Mouse (Mus musculus) ovary, postnatal 10 days (tissue): ENCODE data around the gene Il20ra.

Experiments used
- DNase-seq: peaks from one replicate; pipeline ENCODE4 v3.0.0; 2022; ENCODE audit warnings: low spot score

Il20ra gene

DNA sequence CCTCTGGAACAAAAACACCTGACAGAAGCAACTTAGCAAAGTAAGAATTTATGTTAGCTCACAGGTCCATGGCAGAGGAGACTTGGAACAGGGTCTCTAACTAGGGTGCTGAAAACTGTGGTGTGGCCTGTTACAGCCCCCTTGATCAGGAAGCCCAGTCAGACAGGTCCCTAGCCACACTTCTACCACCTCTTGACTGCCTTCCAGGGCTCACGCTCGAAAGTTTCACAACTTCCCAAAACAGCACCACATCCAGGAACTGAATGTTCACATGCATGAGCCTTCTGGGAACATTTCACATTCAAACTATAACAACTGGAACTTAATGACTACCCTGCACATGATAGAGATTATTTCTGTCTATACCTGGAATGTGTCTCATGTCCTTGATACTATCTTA lies 53.1 kb downstream of the Il20ra start:
- DNase-seq: no peak

GRCm38 (mm10) chr10:19779092-19779491 lies 66.7 kb downstream of the Il20ra start:
- DNase-seq: no peak

- DNase-seq: no peak
These were observed 69.0 kb downstream of the Il20ra start for GRCm38 (mm10) chr10:19781365-19781764.

DNA sequence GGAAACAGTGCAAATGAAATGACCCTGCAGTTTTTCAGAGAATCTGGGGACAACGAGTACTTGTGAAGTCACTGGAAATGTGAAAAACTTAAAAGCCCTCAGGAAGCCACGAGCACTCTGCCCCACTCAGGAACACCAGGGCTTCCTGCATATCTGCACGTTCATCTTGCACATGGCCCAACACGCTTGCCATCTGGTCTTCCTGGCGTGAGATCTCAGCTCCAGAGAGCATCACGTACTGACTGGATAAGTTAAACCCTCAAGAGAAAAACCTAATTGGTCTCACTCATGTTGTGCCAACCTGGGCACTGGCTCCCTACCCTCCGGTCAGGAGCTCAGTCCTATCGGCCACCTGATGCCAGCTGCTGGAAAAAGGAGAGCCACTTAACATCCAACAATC lies 82.6 kb downstream of the Il20ra start:
- DNase-seq: no peak

DNA sequence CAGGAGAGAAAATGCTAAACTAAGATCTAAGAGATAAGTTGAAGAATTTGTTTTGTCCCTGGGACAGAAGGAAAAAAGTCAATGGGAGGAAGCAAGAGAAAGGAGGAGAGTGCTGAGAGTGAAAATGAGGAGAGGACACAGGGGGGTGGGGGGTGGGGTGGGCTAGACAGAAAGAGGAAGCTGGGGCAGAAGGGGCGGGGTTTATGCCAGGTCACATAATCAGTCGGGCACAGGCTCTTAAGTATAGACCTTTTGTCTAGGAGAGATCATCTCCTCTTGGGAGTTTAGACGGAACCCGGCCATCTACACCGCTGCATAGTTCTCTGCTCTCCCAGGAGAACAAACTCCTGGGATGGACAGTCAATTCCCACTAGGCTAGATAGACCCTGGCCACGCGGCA lies 90.6 kb downstream of the Il20ra start:
- DNase-seq: no peak

GRCm38 (mm10) chr10:19804763-19805162 lies 92.4 kb downstream of the Il20ra start:
- DNase-seq: no peak
